Mouse (Mus musculus) kidney, embryonic 15.5 days (tissue): ENCODE results near the gene Zkscan3. TPM values are rescaled to one million over a fixed set of nuclear protein-coding genes. Genes with fewer than 3 reads are reported as not detected.
A peak's percentile ranks its signal among the peaks of the same experiment; 100 is the strongest.
"Not testable (repeated sequence)": the region's sequence is repeated elsewhere in the genome, so short reads cannot be mapped to it uniquely, and the experiment has no call there.

Source experiments
- ATAC-seq: fragments of 200-750 bp; cut with Nextera tagmentation; replicated peaks from 2 replicates; pipeline ENCODE4 v1.8.0; 2017; ENCODE audit warnings: moderate TSS enrichment; ENCODE audit not compliant: low FRiP score
- H3K27ac ChIP-seq: fragments of 300-500 bp; sonication (generic); 2 replicates; pipeline ENCODE4 v1.5.1; 2015; ENCODE audit warnings: mild to moderate bottlenecking, inconsistent platforms
- H3K27me3 ChIP-seq: fragments of 300-500 bp; sonication (generic); 2 replicates; pipeline ENCODE4 v1.6.1; 2015; ENCODE audit warnings: inconsistent platforms
- H3K36me3 ChIP-seq: fragments of 300-500 bp; sonication (generic); 2 replicates; pipeline ENCODE4 v1.6.1; 2015; ENCODE audit warnings: inconsistent platforms
- H3K4me1 ChIP-seq: fragments of 300-500 bp; sonication (generic); 2 replicates; pipeline ENCODE4 v1.6.1; 2015; ENCODE audit warnings: inconsistent platforms
- H3K4me2 ChIP-seq: fragments of 300-500 bp; sonication (generic); 2 replicates; pipeline ENCODE4 v1.6.1; 2015; ENCODE audit warnings: moderate library complexity, mild to moderate bottlenecking, inconsistent platforms
- H3K4me3 ChIP-seq: fragments of 300-500 bp; sonication (generic); replicated peaks from 2 replicates; pipeline ENCODE4 v1.5.1; 2015; ENCODE audit warnings: mild to moderate bottlenecking, inconsistent platforms
- H3K9ac ChIP-seq: fragments of 300-500 bp; sonication (generic); 2 replicates; pipeline ENCODE4 v1.6.1; 2015; ENCODE audit warnings: mild to moderate bottlenecking, inconsistent platforms
- H3K9me3 ChIP-seq: fragments of 300-500 bp; sonication (generic); replicated peaks from 2 replicates; pipeline ENCODE4 v1.6.1; 2016; ENCODE audit warnings: inconsistent platforms
- WGBS: fragments of 180-500 bp; shearing (Covaris S2); methylation state at CpG from one replicate; pipeline ENCODE4 v1.1.7; 2015; ENCODE audit warnings: mixed read lengths; 5-methylcytosine and 5-hydroxymethylcytosine counted together
- polyA plus RNA-seq: library from polyadenylated mRNA; unstranded; fragments of >200 nt; fragmentation: Nextera tagmentation; extraction: Ambion mirVana; gene quantifications from 2 replicates; pipeline ENCODE4 v1.2.1, GENCODE M21; 2015

Gene Zkscan3
- polyA plus RNA-seq, 1 experiment from 2014 or later: 82.5 TPM

DNA sequence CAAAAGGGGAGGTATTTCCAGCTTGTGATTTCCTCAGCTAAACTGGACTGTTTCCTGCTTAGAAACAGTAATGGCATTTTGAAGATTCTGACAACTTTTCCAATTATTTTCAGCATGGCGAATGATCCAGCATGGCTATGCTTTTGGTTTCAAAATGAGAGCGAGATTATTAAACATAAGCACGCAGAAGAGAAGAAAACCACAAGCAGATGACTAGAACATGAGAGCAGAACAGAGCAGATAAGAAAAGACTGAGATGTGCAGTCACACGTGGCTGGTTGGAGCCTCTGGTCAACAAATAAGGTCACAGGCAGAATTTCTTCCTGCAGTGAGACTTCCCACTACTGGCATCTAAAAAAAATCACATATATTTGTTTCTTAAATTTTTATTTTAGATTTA, 12.7 kb upstream of the Zkscan3 start:
- no peaks in the 10 kb centered on the region for H3K9me3 ChIP-seq
- no peaks in the 10 kb centered on the region for H3K27me3 ChIP-seq
- no peak for ATAC-seq
- H3K27ac ChIP-seq: no peak overlapping the region
- WGBS: 76% methylated on average over 4 of the region's 4 CpGs
- no peak overlapping the region for H3K9ac ChIP-seq
- no peaks in the 10 kb centered on the region for H3K36me3 ChIP-seq
- H3K4me2 ChIP-seq: no peak overlapping the region
- no peaks in the 10 kb centered on the region for H3K4me1 ChIP-seq
- no peak overlapping the region for H3K4me3 ChIP-seq

DNA sequence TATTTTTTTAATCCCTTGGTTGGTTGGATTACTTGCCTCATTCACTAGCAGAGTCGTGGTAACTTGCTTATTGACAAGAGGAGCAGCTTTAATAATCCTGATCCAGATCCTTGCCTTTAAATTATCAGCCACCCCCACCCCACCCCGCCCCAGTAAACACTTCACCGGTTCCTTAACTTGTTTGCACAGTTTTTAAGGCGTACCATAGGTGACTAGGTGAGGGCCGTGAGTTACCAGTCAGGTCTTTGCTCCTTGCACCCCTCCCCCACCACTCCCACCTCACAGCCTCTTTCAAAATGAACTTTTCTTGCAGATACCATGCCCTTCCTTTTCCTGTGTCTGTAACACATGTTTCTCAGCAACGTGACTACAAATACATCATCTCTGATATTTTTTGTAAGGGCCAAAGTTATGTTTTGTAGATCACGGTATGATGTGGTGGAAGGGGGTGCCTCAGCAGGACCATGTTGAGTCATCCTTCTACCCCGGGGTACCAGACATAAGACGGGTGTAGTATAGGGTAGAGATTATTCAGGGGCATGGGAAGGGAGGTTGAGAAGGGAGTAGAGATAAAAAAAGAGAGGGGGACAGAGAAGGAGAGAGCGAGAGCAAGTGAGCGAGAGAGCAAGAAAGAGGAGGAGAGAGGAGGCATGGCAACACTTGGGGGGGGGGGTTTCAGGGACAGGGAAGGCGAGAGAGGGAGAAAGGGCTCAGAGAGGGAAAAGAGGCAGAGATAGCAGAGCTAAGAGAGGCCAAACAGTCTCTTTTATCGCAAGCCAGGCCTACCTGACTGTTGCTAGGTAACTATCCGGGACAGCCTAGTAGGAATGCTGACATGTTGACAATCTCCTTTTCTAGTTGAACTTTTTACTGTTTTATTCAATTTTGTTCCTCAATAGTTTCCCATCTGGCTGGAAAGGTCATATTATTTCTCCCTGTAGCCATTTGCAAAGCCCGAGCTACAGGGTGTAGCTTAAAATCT, 12.0 kb upstream of the Zkscan3 start:
- H3K4me2 ChIP-seq: no peak overlapping the region
- H3K27ac ChIP-seq: no peak overlapping the region

GRCm38 (mm10) chr13:21408805-21409459, 6.4 kb upstream of the Zkscan3 start:
- peak overlapping the region; percentile 79 for H3K27ac ChIP-seq
- no peaks in the 10 kb centered on the region; the same call in 1 of the 2 replicates for H3K27me3 ChIP-seq
- 53% methylated on average over 11 of the region's 11 CpGs for WGBS
- H3K9ac ChIP-seq: peak overlapping the region; percentile 56; the same call in 1 of the 2 replicates
- peaks cover 8% of the 10 kb centered on the region for H3K4me1 ChIP-seq
- H3K9me3 ChIP-seq: no peaks in the 10 kb centered on the region
- ATAC-seq: no peak
- peak overlapping the region; percentile 75 for H3K4me2 ChIP-seq
- H3K4me3 ChIP-seq: peak overlapping the region; percentile 53
- H3K36me3 ChIP-seq: no peaks in the 10 kb centered on the region

More for the DNA sequence above, 12.0 kb upstream of the Zkscan3 start:
- Histone ChIP-seq H3K36me3 (no peaks in the 10 kb centered on the region), H3K4me1 (no peaks in the 10 kb centered on the region), H3K4me3 (no peak overlapping the region), H3K9me3 (no peaks in the 10 kb centered on the region), H3K9ac (no peak overlapping the region), H3K27me3 (no peaks in the 10 kb centered on the region)
- 71% methylated on average over 15 of the region's 15 CpGs for WGBS
- ATAC-seq: peak; percentile 15; the same call in 1 of the 2 replicates

DNA sequence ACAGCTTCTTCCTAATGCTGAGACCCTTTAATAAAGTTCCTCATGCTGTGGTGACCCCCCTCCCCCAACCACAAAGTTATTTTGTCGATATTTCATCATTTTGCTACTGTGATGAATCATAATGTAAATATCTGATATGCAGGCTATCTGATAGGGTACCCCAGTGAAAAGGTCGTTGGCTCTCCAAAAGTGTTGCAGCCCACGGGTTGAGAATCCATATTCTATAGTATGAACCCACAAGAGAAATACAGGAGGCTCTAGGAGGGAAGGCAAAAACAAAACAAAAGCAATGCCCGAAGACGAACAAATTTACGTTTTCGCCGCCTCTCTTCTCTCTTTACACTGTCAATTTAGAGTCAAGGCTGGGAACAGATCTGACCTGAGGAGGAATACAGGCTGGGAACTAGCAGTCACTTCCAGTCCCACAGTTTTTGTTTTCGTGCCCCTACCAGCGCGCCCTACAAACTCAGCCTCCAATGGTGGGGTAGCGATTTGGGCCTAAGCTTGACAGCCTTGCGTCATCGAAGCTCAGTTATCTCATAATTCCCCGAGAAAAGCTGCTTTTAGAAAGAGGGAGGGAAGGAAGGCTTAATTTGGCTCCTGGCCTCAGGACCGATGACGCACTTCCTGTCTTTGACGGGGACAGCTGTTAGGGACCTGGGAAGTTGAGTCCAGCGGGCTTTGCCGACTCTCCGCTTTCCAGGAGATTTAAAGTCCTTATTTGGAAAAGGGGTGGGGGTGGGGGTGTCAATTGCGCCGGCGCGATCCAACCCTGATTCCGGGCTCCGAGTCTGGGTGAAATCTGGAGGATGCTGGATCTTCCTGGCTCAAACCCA, 5.6 kb upstream of the Zkscan3 start:
- H3K27me3 ChIP-seq: no peaks in the 10 kb centered on the region; the same call in 1 of the 2 replicates
- no peaks in the 10 kb centered on the region for H3K9me3 ChIP-seq
- ATAC-seq: peak; percentile 96
- H3K27ac ChIP-seq: peak overlapping the region; percentile 79
- 3% methylated on average over 27 of the region's 27 CpGs for WGBS
- H3K4me1 ChIP-seq: peaks cover 8% of the 10 kb centered on the region
- H3K9ac ChIP-seq: peak overlapping the region; percentile 56
- H3K4me3 ChIP-seq: peak overlapping the region; percentile 53
- no peaks in the 10 kb centered on the region for H3K36me3 ChIP-seq
- peak overlapping the region; percentile 75 for H3K4me2 ChIP-seq

DNA sequence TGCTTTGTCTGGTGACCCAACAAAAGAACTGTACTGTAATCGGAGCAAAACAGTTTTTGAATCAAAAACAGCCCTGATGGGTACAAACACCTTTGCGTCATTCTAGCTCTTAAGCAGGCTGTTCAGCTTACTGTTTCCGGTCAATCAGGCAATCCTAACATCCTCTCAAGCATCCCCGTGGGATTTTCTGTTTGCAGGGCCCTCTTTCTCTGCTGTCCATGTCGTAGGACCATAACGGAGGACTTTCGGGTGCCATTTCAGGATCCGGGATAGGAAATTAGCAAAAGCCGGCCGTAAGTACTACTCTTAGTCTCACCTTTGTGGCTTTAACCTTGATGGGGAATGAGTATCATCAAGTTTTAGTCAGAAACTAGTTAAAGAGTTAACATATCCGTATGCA, 4.8 kb upstream of the Zkscan3 start:
- H3K27ac ChIP-seq: no peak overlapping the region
- H3K9me3 ChIP-seq: no peaks in the 10 kb centered on the region
- H3K36me3 ChIP-seq: no peaks in the 10 kb centered on the region
- H3K27me3 ChIP-seq: no peaks in the 10 kb centered on the region; the same call in 1 of the 2 replicates
- 77% methylated on average over 11 of the region's 11 CpGs for WGBS
- H3K4me1 ChIP-seq: peaks cover 8% of the 10 kb centered on the region
- H3K9ac ChIP-seq: no peak overlapping the region
- ATAC-seq: no peak
- no peak overlapping the region for H3K4me3 ChIP-seq
- H3K4me2 ChIP-seq: peak overlapping the region; percentile 75

GRCm38 (mm10) chr13:21402848-21403247, 293 bp upstream of the Zkscan3 start:
- peaks cover 22% of the 10 kb centered on the region for H3K36me3 ChIP-seq
- H3K27ac ChIP-seq: 0 out of 2 replicates have a peak overlapping the region, but pooled peaks have one; percentile 74
- peak overlapping the region; percentile 86 for H3K9ac ChIP-seq
- H3K4me3 ChIP-seq: peak overlapping the region; percentile 87
- ATAC-seq: no peak
- no peaks in the 10 kb centered on the region for H3K9me3 ChIP-seq
- H3K4me2 ChIP-seq: peak overlapping the region; percentile 76
- WGBS: 0% methylated on average over 2 of the region's 2 CpGs
- peaks cover 14% of the 10 kb centered on the region for H3K4me1 ChIP-seq
- H3K27me3 ChIP-seq: no peaks in the 10 kb centered on the region; the same call in 1 of the 2 replicates

GRCm38 (mm10) chr13:21401636-21402286, 794 bp downstream of the Zkscan3 start:
- peak overlapping the region; percentile 74 for H3K27ac ChIP-seq
- H3K27me3 ChIP-seq: no peaks in the 10 kb centered on the region; the same call in 1 of the 2 replicates
- H3K4me2 ChIP-seq: peak overlapping the region; percentile 76
- H3K4me1 ChIP-seq: peaks cover 10% of the 10 kb centered on the region
- peaks cover 26% of the 10 kb centered on the region for H3K36me3 ChIP-seq
- H3K9ac ChIP-seq: peak overlapping the region; percentile 86
- H3K4me3 ChIP-seq: peak overlapping the region; percentile 87
- peak; percentile 43; the same call in 1 of the 2 replicates for ATAC-seq
- no peaks in the 10 kb centered on the region for H3K9me3 ChIP-seq
- 10% methylated on average over 12 of the region's 12 CpGs for WGBS

DNA sequence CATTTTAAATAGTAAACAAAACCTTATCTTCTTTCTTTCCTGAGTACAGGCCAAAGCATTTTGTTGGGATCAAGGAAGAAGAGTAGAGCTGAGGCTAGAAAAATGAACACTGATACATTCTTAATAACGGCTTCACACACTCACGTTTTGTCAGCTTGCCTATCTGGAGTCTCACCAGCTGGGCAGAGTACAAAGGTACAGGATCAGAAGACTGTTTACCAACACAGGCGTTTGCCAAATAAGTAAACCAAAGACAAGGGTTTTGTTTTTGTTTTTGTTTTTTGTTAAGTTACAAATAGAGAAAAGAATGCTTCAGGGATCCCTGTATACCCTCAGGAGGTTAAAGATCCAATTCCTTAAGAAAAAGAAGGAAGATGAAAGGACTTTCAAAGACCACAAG, 1.4 kb downstream of the Zkscan3 start:
- 0 out of 2 replicates have a peak overlapping the region, but pooled peaks have one; percentile 86 for H3K9ac ChIP-seq
- whole genome bisulfite sequencing: 86% methylated on average over 3 of the region's 3 CpGs
- no peak for ATAC-seq
- H3K36me3 ChIP-seq: peaks cover 32% of the 10 kb centered on the region
- H3K4me2 ChIP-seq: peak overlapping the region; percentile 76
- no peaks in the 10 kb centered on the region; the same call in 1 of the 2 replicates for H3K27me3 ChIP-seq
- peak overlapping the region; percentile 87 for H3K4me3 ChIP-seq
- H3K27ac ChIP-seq: no peak overlapping the region
- peaks cover 10% of the 10 kb centered on the region for H3K4me1 ChIP-seq
- no peaks in the 10 kb centered on the region for H3K9me3 ChIP-seq

DNA sequence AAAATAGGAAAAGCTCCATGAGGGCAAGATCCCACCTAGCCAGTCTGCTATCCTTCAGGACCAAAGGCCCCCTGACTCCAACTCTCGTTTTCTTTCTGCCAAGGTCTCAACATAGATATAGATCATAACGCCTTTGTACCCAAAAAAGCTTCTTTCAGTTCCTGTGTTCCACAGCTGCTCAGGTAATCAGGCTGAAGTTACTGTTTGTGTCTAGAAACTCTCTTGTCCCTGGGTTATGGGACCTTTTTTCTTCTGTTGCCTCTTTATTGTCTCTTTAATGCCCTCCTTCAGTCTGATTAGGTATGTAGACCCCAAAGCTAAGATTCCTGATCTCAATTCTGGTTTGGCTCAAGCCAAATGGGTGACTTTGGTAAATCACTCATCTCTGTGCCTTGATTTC, 5.1 kb downstream of the Zkscan3 start:
- Histone ChIP-seq H3K4me1 (peaks cover 10% of the 10 kb centered on the region), H3K9me3 (no peaks in the 10 kb centered on the region), H3K36me3 (peaks cover 66% of the 10 kb centered on the region), H3K4me2 (no peak overlapping the region), H3K4me3 (no peak overlapping the region), H3K27me3 (no peaks in the 10 kb centered on the region), H3K9ac (no peak overlapping the region), H3K27ac (no peak overlapping the region)
- 88% methylated on average over 2 of the region's 2 CpGs for WGBS
- ATAC-seq: no peak

- WGBS: 97% methylated on average over 18 of the region's 18 CpGs
- not testable (repeated sequence) for H3K9me3 ChIP-seq, H3K4me3 ChIP-seq, H3K4me2 ChIP-seq, H3K4me1 ChIP-seq, H3K27ac ChIP-seq, H3K9ac ChIP-seq, H3K27me3 ChIP-seq
- peaks cover 80% of the 10 kb centered on the region for H3K36me3 ChIP-seq
- peak; percentile 78 for ATAC-seq
These were observed 6.5 kb downstream of the Zkscan3 start for GRCm38 (mm10) chr13:21396048-21396447.

DNA sequence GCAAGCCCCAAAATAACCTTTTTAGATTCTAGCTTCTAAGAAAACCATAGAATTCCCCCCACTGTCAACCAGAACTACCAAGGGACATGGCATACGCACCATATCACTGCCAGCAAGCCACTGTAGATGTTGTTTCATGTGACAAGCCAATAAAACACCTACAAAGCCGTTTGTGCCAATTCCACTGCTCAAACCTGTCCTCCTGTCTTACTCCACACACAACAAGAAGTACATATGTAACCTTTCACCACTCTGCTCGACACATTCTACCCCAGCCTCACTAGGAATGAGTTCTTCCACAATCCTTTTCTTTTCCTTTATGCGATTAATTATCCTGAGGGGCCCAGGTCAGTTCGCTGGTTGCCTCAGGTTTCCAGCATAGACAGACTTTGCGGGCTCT, 6.9 kb downstream of the Zkscan3 start:
- H3K9ac ChIP-seq: no peak overlapping the region
- no peak overlapping the region for H3K4me3 ChIP-seq
- WGBS: 74% methylated on average over 6 of the region's 6 CpGs
- no peak overlapping the region for H3K27ac ChIP-seq
- H3K4me1 ChIP-seq: no peaks in the 10 kb centered on the region
- H3K4me2 ChIP-seq: no peak overlapping the region
- ATAC-seq: no peak; the same call in 1 of the 2 replicates
- H3K27me3 ChIP-seq: no peaks in the 10 kb centered on the region
- H3K36me3 ChIP-seq: peaks cover 84% of the 10 kb centered on the region
- no peaks in the 10 kb centered on the region for H3K9me3 ChIP-seq
